Mouse (Mus musculus) myocyte (in vitro differentiated cells): ENCODE measurements around the gene Dnah5. TPM values are rescaled to one million over a fixed set of nuclear protein-coding genes. Genes with fewer than 3 reads are reported as not detected.

ENCODE experiments used
- H3K27me3 ChIP-seq: one replicate; pipeline ENCODE4 v1.6.1; 2011; ENCODE audit not compliant: control insufficient read depth, insufficient read depth, insufficient read length
- H3K36me3 ChIP-seq: one replicate; pipeline ENCODE4 v1.6.1; 2011; ENCODE audit not compliant: control insufficient read depth, insufficient read depth
- H3K4me2 ChIP-seq: one replicate; pipeline ENCODE4 v1.6.1; 2011; ENCODE audit warnings: low read depth, control low read depth
- H3K4me3 ChIP-seq: one replicate; pipeline ENCODE4 v1.5.1; 2011; ENCODE audit warnings: mild to moderate bottlenecking, control low read depth, moderate library complexity
- H3K79me2 ChIP-seq: one replicate; pipeline ENCODE4 v1.6.1; 2011; ENCODE audit not compliant: control insufficient read depth, insufficient read depth
- H3ac ChIP-seq: one replicate; pipeline ENCODE4 v1.6.1; 2011; ENCODE audit not compliant: control insufficient read depth, insufficient read length
- CEBPB ChIP-seq: IDR thresholded peaks from 2 replicates; pipeline ENCODE4 v1.6.1; 2011; ENCODE audit warnings: mild to moderate bottlenecking, moderate library complexity; ENCODE audit not compliant: poor library complexity, insufficient read depth, severe bottlenecking
- E2F4 ChIP-seq: IDR thresholded peaks from one replicate; pipeline ENCODE4 v1.6.1; 2011; ENCODE audit warnings: mild to moderate bottlenecking, control low read depth, moderate library complexity; ENCODE audit not compliant: insufficient read depth
- MAX ChIP-seq: IDR thresholded peaks from one replicate; pipeline ENCODE4 v1.6.1; 2011; ENCODE audit warnings: low read depth, mild to moderate bottlenecking, control low read depth
- MYOD1 ChIP-seq, 3 experiments: IDR thresholded peaks; one replicate each; pipeline ENCODE4 v1.6.1; 2011; ENCODE audit warnings: control low read depth in 2 of 3, low read depth in 2 of 3, mild to moderate bottlenecking in 2 of 3, moderate library complexity in 1 of 3; ENCODE audit not compliant: insufficient read length in 2 of 3, control insufficient read depth in 1 of 3
- MYOG ChIP-seq, 3 experiments: IDR thresholded peaks; one replicate each; pipeline ENCODE4 v1.6.1; 2011; ENCODE audit warnings: control low read depth in 2 of 3, low read depth in 2 of 3, mild to moderate bottlenecking in 2 of 3; ENCODE audit not compliant: insufficient read length in 2 of 3, control insufficient read depth in 1 of 3, insufficient read depth in 1 of 3
- POLR2A ChIP-seq: IDR thresholded peaks from one replicate; pipeline ENCODE4 v1.6.1; 2011; ENCODE audit warnings: low read depth, mild to moderate bottlenecking, control low read depth, moderate library complexity; ENCODE audit not compliant: insufficient read length
- POLR2AphosphoS2 ChIP-seq: IDR thresholded peaks from one replicate; pipeline ENCODE4 v1.6.1; 2011; ENCODE audit warnings: low read depth, control low read depth; ENCODE audit not compliant: insufficient read length
- REST ChIP-seq: IDR thresholded peaks from one replicate; pipeline ENCODE4 v1.6.1; 2011; ENCODE audit warnings: mild to moderate bottlenecking, control low read depth, moderate library complexity; ENCODE audit not compliant: insufficient read depth, insufficient read length
- SRF ChIP-seq: IDR thresholded peaks from one replicate; pipeline ENCODE4 v1.6.1; 2011; ENCODE audit warnings: low read depth; ENCODE audit not compliant: control insufficient read depth, insufficient read length
- TCF12 ChIP-seq: IDR thresholded peaks from one replicate; pipeline ENCODE4 v1.6.1; 2011; ENCODE audit warnings: mild to moderate bottlenecking, control low read depth; ENCODE audit not compliant: poor library complexity, insufficient read depth, severe bottlenecking
- TCF3 ChIP-seq: IDR thresholded peaks from one replicate; pipeline ENCODE4 v1.6.1; 2011; ENCODE audit warnings: low read depth, control low read depth; ENCODE audit not compliant: insufficient read length
- USF1 ChIP-seq: IDR thresholded peaks from one replicate; pipeline ENCODE4 v1.6.1; 2011; ENCODE audit warnings: low read depth, mild to moderate bottlenecking, control low read depth, moderate library complexity
- polyA plus RNA-seq: library from polyadenylated mRNA; unstranded; fragments of >200 nt; fragmentation: generic; extraction: Trizol; gene quantifications from one replicate; pipeline ENCODE4 v1.2.1, GENCODE M21; 2012; ENCODE audit warnings: missing spikeins

Dnah5 gene
- polyA plus RNA-seq, 1 experiment = 0.05 TPM

DNA sequence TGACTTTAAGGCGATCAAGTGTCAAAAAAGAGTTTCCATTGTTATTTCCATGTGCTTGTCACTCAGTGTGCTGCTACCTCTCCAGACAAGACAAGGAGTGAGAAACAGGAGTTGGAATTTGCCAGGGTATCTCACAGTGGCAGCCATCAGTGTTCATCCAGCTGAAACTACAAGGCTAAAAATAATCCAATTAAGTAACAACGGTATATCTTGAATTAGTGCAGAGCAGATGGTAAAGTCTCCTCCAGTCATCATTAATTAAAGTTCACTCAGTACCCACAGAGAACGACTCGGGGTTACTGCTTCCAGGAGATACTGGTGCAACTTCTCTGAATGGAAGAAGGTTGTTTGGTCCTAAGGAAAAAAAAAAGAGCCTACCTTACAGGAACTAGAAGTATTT, 311.6 kb downstream of the Dnah5 start:
- no peaks in the 10 kb centered on the region for H3K27me3 ChIP-seq
- no peaks in the 10 kb centered on the region for H3K36me3 ChIP-seq
- H3K4me2 ChIP-seq = no peak overlapping the region
- no peak overlapping the region for H3K4me3 ChIP-seq
- H3K79me2 ChIP-seq = no peaks in the 10 kb centered on the region
- no peak overlapping the region for H3ac ChIP-seq
- no peak for TF ChIP-seq USF1
- no peak for TF ChIP-seq MYOD1 (IDR thresholded peaks at IDR 0.05; ENCODE audit: control insufficient read depth in 1 of 3, insufficient read length in 2 of 3, low read depth in 2 of 3)
- no peak for TF ChIP-seq REST
- TF ChIP-seq SRF = no peak
- TF ChIP-seq MYOG (IDR thresholded peaks at IDR 0.05; ENCODE audit: control insufficient read depth in 1 of 3, insufficient read depth in 1 of 3, insufficient read length in 2 of 3, low read depth in 2 of 3) = no peak
- TF ChIP-seq TCF3 = no peak
- TF ChIP-seq POLR2AphosphoS2 = no peak
- TF ChIP-seq POLR2A = no peak
- no peak for TF ChIP-seq TCF12
- no peak for TF ChIP-seq E2F4
- TF ChIP-seq MAX = no peak
- no peak for TF ChIP-seq CEBPB

Other genes starting within 250 kb of the Dnah5 start
- 56.3 TPM for gene Trio, start 177.9 kb upstream of the Dnah5 start, polyA plus RNA-seq